Mouse (Mus musculus) adrenal gland (tissue): Measurements from ENCODE around the gene Cyb5b.
"Not testable (repeated sequence)": the region's sequence is repeated elsewhere in the genome, so short reads cannot be mapped to it uniquely, and the experiment has no call there.

Experiments
- intact Hi-C: fragments of 180-260 bp; cut with DNase I; formaldehyde crosslinking; loops from one replicate; pipeline ENCODE4 v1.15.1; 2025

The Cyb5b gene

DNA sequence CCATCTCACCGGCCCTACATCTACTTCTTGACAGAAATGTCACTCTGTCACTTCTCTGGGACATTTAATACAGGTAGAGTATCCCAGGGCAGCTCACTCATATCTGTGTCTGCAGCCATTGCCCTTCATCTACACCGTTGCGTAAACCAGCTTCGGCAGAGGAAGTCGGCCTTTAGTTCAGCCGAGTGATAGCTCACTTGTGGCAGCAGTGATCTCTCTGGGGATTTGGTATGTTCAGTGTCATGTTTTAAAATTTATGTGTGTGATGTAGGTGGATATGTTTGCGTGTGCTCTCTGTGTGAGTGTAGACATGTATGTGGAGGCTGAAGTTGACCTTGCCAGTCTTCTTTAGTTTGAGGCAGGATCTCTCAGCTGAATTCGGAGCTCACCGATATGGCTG is 15.3 kb downstream of the Cyb5b start:
- intact Hi-C loops = no loop called here

DNA sequence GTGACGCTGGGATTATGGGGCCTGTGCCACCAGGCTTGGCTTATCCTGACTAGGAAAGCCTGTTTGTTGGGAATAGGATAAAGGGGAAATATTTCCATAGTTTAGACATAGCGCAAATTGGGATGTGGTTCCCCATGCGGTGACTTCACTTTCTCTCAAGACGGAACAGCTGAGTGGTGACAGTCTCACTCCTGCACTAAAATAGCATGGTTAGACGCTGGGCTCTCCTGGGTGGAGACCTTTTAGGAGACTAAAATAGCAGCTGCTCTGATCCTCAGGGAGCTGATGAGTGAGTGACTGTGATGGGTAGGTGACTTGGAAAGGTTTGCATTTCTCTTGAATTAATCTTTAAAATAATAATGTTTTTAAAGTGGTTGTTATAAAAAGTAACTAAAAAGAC is 17.4 kb downstream of the Cyb5b start:
- intact Hi-C loops = no loop called here

DNA sequence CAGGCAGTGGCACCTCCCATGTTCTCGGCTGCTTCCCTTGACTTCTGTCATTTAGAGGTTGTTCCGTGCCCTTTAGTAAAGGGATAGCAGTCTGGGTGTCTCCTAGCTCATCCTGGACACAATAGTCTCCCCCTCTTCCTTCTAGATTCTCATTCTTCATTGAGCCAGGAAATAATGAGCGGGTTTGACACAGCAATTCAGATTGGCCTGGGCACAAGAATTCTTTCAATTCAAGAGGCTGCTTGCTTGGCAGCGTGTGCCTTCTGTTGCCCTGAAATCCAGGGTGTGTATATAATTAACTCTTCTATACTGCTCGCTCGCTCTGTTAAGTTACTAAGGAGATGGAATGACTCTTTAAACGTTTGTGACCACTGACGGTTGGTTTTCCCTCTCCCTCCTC is 21.7 kb downstream of the Cyb5b start:
- intact Hi-C loops = no loop called here

DNA sequence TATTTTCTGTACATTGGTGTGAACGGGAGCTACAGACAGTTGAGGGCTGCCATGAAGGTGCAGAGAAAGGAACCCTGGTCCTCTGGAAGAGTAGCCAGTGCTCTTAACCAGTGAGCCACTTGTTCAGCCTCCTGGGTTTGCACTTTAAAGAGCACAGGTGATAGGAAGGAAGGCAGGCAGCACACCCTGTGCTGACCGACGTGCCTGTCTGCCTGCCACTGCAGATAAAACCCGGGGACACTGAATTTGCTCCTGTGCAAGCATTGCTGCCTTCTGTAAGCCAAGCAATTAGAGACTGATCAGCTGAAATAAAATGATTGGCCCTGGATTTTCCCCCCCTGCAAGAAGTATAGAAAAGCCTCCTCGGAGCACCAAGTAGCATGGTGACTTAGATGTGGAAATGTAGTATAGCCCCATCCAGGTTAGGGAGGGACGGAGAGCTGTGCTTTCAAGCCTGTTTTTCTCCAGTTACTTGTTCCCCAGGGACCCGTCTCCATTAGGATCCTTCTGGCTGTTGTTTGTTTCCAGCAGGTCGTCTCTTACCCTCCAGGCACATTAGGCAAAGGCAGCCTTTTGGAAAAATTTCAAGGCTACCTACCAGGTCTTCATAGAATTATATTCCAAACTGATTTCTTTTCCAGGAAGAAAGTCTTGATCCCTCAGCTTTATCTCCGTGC is 22.7 kb downstream of the Cyb5b start:
- intact Hi-C loops = no loop called here

DNA sequence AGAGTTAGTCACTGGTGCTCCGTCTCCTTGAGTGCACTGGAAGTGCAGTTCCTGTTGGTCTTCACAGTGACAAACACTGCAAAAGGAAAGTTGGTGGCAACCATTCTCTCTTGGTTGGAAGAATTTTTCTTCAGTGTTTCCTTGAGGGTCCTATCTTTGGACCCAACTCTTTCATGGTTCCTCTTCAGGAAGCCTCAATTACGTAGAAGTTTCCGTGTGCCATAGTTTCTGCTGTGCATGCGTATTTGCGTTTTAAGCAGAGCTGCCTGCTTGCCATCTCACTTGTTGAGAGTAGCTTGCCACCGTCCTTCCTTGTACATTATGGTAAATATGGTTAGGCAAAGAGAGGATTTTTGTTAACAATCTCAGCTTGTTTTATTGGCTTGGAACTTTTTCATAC is 30.7 kb downstream of the Cyb5b start:
- intact Hi-C loops = loop anchor here (5.0 kb wide), 2 partner anchors 69 to 141 kb away; no protein-coding TSS in a partner anchor

DNA sequence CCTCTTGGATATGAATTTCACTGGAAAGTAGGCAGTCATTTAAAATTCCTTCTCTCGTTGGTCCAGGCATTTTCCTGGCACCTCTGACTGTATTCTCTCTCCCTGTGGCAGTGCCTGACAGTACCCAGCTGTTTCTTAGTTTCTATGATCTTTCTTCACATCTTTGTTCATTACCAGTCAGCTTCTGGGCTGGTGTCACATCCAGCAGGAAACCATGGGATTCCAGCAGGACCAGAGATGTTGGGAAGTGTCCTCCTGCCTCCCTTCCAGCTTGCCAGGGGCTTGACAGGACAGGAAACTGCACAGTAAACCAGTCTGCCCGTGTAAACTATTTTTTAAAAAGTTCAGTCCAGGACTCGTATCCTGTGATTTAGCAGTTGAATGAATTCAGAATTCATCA is 34.6 kb downstream of the Cyb5b start:
- intact Hi-C loops = loop anchor here (5.0 kb wide), 2 partner anchors 73 to 137 kb away; no protein-coding TSS in a partner anchor

DNA sequence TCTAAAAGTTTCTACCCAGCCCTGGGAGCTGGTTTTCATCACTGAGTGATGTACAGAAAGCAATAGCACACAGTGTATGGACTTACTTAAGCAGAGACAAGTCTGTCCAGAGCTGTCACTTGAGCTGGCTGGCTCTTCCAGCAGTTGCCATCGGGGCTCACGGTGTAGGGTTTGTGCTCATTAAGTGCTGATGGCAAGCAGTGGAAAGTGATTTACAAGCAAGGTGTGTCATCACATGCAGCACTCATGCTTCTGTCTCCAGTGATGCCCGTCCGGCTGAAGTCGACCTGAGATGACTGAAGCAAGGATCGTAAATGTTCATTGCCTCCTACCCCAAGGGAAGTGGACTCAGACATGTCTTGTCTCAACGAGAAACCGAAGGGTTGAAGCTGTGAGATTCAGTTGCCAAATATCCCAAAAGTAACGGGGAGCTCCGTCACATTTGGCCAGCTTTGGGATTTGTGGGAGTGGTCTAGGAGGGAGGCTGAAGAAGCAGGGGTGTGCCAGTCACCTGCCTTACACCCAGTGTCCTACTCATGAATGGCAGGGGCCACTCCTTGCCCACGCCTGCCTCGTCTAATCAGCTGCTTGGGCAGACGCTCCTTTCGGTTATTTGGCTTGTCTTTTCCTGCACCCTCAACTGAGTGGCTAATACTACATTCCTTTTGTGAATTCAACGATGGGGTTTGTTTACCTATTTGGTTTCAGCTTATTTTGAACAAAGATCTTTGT is 36.4 kb downstream of the Cyb5b start:
- intact Hi-C loops = no loop called here

DNA sequence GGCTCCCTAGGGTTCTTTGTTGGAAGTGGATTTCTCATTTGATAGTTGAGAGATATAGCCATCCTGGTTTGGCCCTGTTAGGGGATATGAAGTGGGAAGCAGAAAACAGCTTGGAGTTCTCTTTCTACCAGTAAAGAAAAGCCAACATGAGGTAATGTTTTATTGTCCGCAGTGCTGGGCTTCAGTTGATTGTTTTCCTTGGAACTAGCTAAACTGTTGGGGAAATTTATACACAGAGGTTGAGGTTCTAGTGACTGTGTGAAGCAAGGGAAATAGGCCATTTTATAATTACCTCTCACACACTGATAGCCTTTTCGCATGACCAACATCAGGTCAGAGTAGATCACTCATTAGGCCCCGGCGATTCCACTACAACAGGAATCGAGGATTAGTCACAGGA is 37.2 kb downstream of the Cyb5b start:
- intact Hi-C loops = no loop called here

DNA sequence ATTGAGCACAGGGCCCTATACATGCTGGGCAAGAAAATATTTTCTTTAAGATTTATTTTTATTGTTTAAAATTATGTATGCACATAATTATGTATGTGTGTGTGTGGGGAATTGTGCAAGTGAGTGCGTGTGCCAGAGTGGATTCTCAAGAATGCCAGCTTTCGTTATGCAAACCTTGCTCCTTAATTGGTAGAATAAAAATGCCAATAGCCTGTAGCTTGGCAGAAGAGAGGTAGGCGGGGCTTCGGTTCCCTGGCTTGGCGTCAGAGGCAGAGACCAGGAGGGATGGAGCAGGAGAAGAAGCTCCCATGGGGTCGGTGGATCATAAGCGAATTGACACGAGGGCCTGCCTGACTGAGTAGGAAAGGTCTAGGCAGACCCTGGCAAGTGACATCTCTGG is 42.2 kb downstream of the Cyb5b start:
- intact Hi-C loops = no loop called here

DNA sequence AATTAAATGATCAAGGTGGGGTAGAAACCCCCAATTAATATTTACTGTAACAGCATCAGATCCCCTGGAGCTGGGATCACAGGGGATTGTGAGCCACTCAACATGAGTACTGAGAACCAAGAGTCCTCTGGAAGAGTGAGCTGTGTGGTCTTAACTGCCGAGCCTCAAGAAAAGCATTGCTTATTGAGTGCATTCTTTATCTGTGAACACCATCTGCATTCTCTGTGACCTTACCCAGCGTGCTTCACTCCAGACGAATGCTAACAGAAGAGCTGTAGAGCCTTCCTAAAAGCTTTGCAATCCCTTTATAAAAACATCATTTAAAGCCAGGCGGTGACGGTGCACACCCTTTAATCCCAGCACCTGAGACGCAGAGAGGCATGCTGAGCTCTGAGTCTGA is 42.9 kb downstream of the Cyb5b start:
- intact Hi-C loops = no loop called here

DNA sequence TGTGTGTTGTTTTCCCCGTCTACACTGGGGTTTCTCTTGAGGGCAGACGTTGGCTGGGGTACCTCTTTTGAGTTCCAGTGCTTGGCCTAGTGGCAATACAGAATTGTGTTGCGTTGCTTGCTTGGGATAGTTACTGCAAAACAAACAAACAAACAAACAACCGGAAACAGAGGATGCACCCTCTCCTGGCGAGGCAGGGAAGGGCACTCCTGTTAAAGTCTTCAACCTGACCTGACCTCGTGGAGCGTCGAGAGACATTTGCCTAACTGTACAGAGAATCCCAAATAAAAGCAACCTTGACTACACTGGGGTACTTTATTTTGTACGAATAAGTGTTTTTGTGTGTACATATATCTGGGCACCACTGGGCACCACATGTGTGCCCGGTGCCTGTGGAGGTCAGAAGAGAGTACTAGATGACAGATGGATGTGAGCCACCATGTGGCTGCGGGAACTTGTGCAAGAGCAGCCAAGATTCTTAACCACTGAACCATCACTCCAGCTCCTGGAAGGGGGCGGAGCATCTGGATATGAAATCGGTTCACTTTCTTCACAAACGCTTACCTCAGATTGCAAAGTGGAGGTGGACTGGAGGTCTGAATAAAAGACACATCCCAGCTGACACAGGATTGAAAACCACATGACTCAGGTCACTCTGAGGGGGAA is 44.5 kb downstream of the Cyb5b start:
- intact Hi-C loops = no loop called here

DNA sequence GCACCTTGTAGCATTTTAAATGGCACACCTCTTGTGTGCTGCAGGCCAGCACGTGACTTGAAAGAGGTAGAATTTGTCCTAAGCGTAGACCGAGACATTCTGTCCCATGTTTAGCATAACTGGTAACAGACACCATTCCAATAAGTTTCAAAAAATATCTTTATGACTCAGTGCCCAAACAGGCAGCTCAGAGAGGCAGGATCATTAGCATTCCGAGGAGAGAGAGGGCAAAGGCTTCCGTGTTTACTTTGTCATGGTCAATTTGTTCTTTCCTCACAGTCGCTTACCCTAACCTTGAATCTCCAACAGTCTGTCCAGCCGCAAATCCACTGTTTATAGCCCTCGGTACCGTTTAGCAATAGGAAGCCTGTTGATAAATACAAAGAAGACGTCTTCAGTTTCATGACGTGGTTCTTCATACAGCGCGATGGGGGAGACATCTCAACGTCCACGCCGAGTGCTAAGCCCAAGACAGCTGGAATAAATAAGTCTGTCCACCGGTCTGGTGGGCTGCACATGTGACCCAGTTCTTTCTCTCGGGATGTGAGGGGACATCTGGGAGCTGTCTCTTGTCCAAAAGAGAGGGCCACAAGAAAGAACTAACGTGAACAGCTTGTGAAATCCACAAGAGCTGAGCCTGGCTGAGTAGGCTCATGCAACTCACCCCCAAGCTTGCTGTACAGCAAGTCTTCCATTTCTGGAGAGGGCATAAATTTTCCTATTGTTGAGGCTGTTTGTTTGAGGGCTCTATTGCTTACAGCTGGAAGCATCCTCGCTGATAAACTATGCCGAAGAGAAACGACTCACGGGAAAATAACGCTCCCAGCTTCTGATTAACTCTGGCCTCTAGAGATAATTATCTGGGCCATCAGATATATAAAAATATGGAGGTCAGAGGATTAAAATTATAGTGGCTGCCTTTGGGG is 47.7 kb downstream of the Cyb5b start:
- intact Hi-C loops = no loop called here

DNA sequence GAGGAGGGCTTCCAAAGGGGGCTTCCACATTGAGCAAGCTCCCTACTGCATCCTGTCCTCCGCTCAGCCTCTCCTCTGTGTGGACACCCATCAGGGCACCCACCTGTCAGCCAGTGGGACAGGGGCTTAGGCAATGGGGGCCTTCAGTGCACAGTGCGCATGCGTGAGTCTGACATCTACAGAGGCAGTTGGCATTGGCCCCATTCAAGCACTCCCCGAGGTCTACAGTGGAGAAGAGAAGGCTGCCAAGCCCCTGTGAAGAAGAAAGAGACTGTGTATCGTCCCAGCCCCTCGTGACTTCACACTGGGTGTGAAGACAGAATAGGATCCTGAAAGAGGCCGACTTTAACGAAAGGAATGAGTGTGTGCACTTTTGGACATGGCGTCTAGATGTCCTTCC is 54.7 kb downstream of the Cyb5b start:
- intact Hi-C loops = no loop called here

DNA sequence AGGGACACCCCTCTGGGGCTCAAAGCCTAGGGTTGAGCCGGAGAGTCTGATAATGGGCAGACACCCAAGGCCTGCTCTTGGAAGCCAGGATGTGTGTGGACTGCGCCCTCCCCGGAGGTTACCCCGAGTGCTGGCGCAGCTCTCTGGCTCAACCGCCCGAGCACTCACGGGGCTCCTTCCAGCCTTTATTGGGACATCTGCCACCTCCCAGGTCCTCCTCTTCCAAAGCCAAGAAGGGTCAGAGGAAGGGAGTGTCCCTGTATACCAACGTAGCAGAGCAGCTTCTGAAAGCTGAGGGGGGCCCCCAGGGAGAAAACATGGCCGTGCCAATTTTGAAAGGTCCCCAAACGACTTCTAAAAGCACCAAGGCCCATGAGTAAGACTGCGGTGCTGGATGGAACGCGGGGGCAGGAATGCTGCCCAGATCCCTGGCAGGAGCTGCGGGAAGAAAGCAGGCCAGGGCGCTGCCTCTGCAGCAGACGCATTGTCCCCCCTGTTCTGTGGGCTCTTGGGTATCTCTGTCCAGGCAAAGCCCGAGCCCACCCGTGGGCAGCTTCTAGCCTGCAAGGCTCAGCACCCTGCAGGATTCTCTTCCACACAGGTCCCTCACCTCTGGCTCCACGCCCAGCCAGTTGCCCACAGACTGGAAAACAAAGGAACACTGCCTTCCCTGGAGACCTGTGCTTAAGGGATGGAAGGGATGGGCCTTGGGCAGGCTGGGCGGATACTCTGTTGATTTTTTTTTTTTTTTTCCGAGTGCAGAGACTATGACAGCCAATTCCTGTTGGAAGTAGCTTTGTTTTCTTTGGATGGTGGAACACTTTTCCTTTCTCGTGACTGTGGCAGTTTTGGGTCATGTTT is 55.5 kb downstream of the Cyb5b start:
- intact Hi-C loops = no loop called here

DNA sequence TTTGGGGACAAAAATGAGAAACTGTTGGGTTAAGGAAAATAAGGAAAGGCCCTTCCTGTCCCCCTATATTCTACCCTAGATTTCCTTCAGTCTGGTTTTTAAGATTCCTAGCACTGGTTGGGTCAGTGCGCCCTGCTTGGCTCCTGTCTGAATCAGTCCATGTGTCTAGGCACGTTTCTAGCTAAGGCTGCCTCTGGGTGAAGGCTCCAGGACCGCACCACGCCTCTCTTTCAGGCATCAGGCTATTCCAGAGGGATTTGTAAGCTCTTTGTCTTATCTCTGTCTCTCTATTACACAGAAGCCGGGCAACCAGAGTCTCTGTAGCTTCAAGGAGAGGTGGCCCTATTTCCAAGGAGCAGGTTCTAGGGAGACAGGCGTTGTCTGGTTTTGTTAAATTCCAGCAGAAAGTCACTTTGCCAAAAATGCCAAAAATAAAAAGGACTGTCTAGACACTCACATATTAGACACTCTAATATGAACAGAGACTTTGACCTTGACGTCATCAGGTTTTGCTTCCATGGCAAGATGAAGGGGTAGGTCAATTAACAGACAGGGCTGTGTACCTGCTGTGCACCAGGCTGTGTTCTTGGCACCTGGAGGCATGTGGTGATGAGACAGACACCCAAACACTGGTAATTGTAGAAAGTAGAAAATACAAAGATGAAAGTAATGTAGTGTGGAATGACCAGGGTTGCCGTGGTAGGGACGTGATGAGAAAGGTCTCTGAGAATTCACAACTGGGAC is 56.5 kb downstream of the Cyb5b start:
- intact Hi-C loops = no loop called here

DNA sequence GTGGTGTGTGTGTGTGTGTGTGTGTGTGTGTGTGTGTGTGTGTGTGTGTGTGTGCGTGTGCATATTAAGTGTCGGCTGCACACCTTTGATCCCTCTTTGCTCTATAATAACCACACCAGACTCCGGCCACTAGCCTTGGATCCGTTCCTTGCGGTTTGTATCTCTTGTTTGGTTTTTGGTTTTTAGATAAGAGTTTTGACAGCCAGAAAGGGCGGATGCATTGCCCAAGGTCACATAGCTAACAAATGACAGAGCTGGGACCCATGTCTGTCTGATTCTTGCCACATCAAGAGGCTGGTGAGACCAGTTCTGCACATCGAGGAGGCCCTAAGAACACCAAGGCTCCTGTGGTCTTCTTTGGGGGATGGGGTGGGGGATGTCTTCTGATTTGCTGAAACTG is 58.7 kb downstream of the Cyb5b start:
- intact Hi-C loops = no loop called here

DNA sequence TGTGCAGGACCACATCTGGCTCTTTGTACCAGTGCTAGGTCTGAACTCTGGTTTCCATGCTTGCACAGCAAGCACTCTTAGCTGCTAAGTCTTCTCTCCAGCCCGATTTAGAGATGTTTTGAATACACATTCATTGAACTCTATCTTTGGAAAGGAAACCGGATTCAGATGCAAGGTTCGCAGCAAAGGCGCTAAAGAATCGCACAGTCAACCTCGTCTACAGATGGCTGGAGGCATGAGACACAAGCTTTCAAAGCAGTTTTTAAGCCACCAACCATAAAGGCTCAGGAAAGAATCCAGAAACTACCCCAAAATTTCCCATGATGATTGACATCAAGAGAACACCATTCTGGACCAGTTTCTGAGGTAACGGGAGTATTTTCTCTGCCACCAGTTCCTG is 61.6 kb downstream of the Cyb5b start:
- intact Hi-C loops = no loop called here

DNA sequence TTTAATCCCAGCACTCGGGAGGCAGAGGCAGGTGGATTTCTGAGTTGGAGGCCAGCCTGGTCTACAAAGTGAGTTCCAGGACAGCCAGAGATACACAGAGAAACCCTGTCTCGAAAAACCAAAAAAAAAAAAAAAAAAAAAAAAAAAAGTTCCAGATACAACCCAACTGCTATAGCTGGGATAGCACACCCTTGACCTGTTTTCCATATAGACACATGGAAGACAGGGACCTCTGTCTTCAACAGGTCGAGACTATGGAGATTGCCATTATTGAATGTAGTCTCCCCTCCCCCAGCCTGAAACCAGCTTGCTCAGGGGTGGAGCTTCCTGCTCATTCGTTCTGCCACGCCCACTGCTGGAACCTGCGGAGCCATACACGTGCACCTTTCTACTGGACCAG is 66.8 kb downstream of the Cyb5b start:
- intact Hi-C loops = not testable (repeated sequence)

DNA sequence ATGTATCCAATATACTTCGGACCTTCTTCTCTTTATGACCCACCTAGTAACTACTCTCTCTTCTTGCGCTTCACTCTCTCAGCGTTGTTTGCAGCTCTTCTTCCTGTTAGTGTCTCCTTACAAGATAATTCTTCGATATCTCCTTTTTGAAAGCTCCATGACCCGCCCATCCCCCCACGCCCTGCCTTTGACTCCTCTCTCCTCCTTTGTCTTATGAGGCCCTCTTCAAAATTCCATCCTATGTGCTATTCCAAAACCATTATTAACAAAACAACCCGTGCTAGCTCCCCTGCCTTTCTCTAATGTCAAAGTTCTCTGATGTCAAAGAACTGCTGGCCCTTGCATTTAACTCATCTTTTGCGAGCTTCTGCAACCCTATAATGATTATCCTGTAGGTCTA is 67.7 kb downstream of the Cyb5b start:
- intact Hi-C loops = no loop called here

DNA sequence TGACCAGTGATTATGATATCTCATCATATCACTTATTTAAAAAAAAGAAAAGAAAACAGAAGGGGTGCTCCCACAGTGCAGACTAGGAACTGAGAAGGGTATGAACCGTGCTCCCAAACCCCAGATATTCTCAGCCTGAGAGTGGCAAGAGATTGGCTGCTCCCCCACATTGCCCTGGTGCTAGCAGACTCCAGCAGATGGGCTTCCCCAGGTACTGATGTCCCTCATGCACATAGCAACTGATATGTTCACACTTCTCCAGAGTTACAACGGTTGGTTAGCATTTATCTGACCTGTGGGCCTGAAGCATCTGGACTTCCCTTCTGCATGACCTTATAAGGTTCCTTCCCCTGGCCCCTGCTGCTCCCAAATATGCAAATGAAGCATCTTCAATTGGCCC is 68.6 kb downstream of the Cyb5b start:
- intact Hi-C loops = no loop called here
